Comparison of ENCODE assay signal across 10 mouse cellular contexts in genomic region chr15:92640212-92641082, GRCm38 (mm10).
DNase-seq lines count a peak whose midpoint lies in the region; ATAC-seq lines count a peak whose summit lies in the region.
"Had no signal": no experiment of that assay in that cellular context is flagged by ENCODE, and none has a peak within 500 bp of the region (broad histone marks: within the 10 kb centered on the region; RNA-seq: fewer than 3 reads in every experiment).

No protein-coding gene starts in this region.

- H3K4me2 ChIP-seq in heart, embryonic 11.5 days = no peak overlapping the region
- H3K4me2 ChIP-seq in neural tube, embryonic 11.5 days (ENCODE audit: low read depth) = no peak overlapping the region
- peak overlapping the region; percentile 40 for H3K4me2 ChIP-seq in hindbrain, embryonic 14.5 days (replicated peaks)
- H3K4me2 ChIP-seq in neural tube, embryonic 15.5 days = peak overlapping the region; percentile 33
- H3K4me2 ChIP-seq: heart, embryonic 15.5 days; lung, embryonic 15.5 days had no signal

- no peaks in the 10 kb centered on the region for H3K36me3 ChIP-seq in heart, embryonic 11.5 days (ENCODE audit: control insufficient read depth, insufficient read depth, low read length)
- H3K36me3 ChIP-seq in neural tube, embryonic 11.5 days (ENCODE audit: control insufficient read depth, insufficient read depth, low read length) = no peaks in the 10 kb centered on the region
- H3K36me3 ChIP-seq in hindbrain, embryonic 14.5 days (replicated peaks; ENCODE audit: control insufficient read depth, insufficient read depth) = no peaks in the 10 kb centered on the region
- no peaks in the 10 kb centered on the region for H3K36me3 ChIP-seq in neural tube, embryonic 15.5 days
- H3K36me3 ChIP-seq: heart, embryonic 15.5 days; lung, embryonic 15.5 days had no signal

- ATAC-seq in heart, embryonic 11.5 days (replicated peaks; ENCODE audit: insufficient number of reproducible peaks, low FRiP score, low TSS enrichment) = no peak
- ATAC-seq in neural tube, embryonic 11.5 days (ENCODE audit: insufficient read depth, low FRiP score, low TSS enrichment) = peak; percentile 78
- ATAC-seq in hindbrain, embryonic 14.5 days (ENCODE audit: low FRiP score) = peak; percentile 75; the same call in 1 of the 2 replicates
- peak; percentile 83 for ATAC-seq in neural tube, embryonic 15.5 days (ENCODE audit: low FRiP score)
- ATAC-seq in megakaryocyte-erythroid progenitor cell, adult 5-6 weeks (replicated peaks; ENCODE audit: low FRiP score, low TSS enrichment, poor library complexity, severe bottlenecking) = no peak

- H3K4me3 ChIP-seq in heart, embryonic 11.5 days (ENCODE audit: low read depth, low read length) = no peak overlapping the region
- H3K4me3 ChIP-seq in neural tube, embryonic 11.5 days (ENCODE audit: low read depth, low read length) = no peak overlapping the region
- no peak overlapping the region for H3K4me3 ChIP-seq in hindbrain, embryonic 14.5 days (replicated peaks; ENCODE audit: low read length)
- no peak overlapping the region for H3K4me3 ChIP-seq in neural tube, embryonic 15.5 days (replicated peaks)
- H3K4me3 ChIP-seq: heart, embryonic 15.5 days; lung, embryonic 15.5 days had no signal

- no peaks in the 10 kb centered on the region for H3K27me3 ChIP-seq in heart, embryonic 11.5 days (ENCODE audit: control insufficient read depth, insufficient read depth, low read length)
- H3K27me3 ChIP-seq in neural tube, embryonic 11.5 days (ENCODE audit: control insufficient read depth, insufficient read depth, low read length) = no peaks in the 10 kb centered on the region
- no peaks in the 10 kb centered on the region for H3K27me3 ChIP-seq in hindbrain, embryonic 14.5 days (ENCODE audit: control insufficient read depth, insufficient read depth, low read length)
- H3K27me3 ChIP-seq in neural tube, embryonic 15.5 days (replicated peaks) = no peaks in the 10 kb centered on the region
- H3K27me3 ChIP-seq: heart, embryonic 15.5 days; lung, embryonic 15.5 days had no signal

- H3K9ac ChIP-seq in heart, embryonic 11.5 days (ENCODE audit: low read depth, low read length) = no peak overlapping the region
- H3K9ac ChIP-seq in neural tube, embryonic 11.5 days (ENCODE audit: low read length) = no peak overlapping the region
- peak overlapping the region; percentile 17 for H3K9ac ChIP-seq in hindbrain, embryonic 14.5 days
- H3K9ac ChIP-seq in neural tube, embryonic 15.5 days (replicated peaks) = no peak overlapping the region
- H3K9ac ChIP-seq: heart, embryonic 15.5 days; lung, embryonic 15.5 days had no signal

- peak; percentile 94 for DNase-seq in heart, adult 11 months
- peak; percentile 41 for DNase-seq in neural tube, embryonic 11.5 days (ENCODE audit: low spot score)
- DNase-seq in neural tube, embryonic 10.5 days (ENCODE audit: extremely low spot score, low spot score) = no peak
- DNase-seq in hindbrain, embryonic 14.5 days (ENCODE audit: low spot score) = peak; percentile 65
- no peak for DNase-seq in testis, postnatal 14 days (ENCODE audit: low spot score)

- no peaks in the 10 kb centered on the region for H3K4me1 ChIP-seq in heart, embryonic 11.5 days (ENCODE audit: control insufficient read depth, insufficient read depth, low read length)
- H3K4me1 ChIP-seq in neural tube, embryonic 11.5 days (ENCODE audit: control insufficient read depth, insufficient read depth, low read length) = no peaks in the 10 kb centered on the region
- H3K4me1 ChIP-seq in hindbrain, embryonic 14.5 days (replicated peaks; ENCODE audit: control insufficient read depth, insufficient read depth, low read length) = peaks cover 16% of the 10 kb centered on the region
- H3K4me1 ChIP-seq in neural tube, embryonic 15.5 days = peaks cover 18% of the 10 kb centered on the region
- H3K4me1 ChIP-seq: heart, embryonic 15.5 days; lung, embryonic 15.5 days had no signal

- WGBS in heart, embryonic 11.5 days (ENCODE audit: insufficient replicate concordance) = 73% methylated on average over 18 of the region's 18 CpGs
- WGBS in neural tube, embryonic 11.5 days = 54% methylated on average over 18 of the region's 18 CpGs
- WGBS in hindbrain, embryonic 14.5 days = 33% methylated on average over 18 of the region's 18 CpGs
- WGBS in neural tube, embryonic 15.5 days = 12% methylated on average over 18 of the region's 18 CpGs

- H3K27ac ChIP-seq in heart, embryonic 11.5 days (ENCODE audit: low read depth, low read length) = no peak overlapping the region
- no peak overlapping the region for H3K27ac ChIP-seq in neural tube, embryonic 11.5 days (ENCODE audit: low read depth, low read length)
- H3K27ac ChIP-seq in hindbrain, embryonic 14.5 days = peak overlapping the region; percentile 69
- H3K27ac ChIP-seq in neural tube, embryonic 15.5 days (replicated peaks) = 0 out of 2 replicates have a peak overlapping the region, but pooled peaks have one; percentile 33
- H3K27ac ChIP-seq: heart, embryonic 15.5 days; lung, embryonic 15.5 days had no signal

- H3K9me3 ChIP-seq in heart, embryonic 11.5 days (replicated peaks; ENCODE audit: control insufficient read depth, low read length) = no peaks in the 10 kb centered on the region
- H3K9me3 ChIP-seq in neural tube, embryonic 11.5 days (ENCODE audit: control insufficient read depth, low read length) = no peaks in the 10 kb centered on the region
- no peaks in the 10 kb centered on the region for H3K9me3 ChIP-seq in hindbrain, embryonic 14.5 days (ENCODE audit: control insufficient read depth, low read length)
- H3K9me3 ChIP-seq in neural tube, embryonic 15.5 days (replicated peaks) = no peaks in the 10 kb centered on the region
- H3K9me3 ChIP-seq: heart, embryonic 15.5 days; lung, embryonic 15.5 days had no signal

Comparison
In these comparisons a context has a peak if more than half of its experiments do, and no peak if none do; other contexts are left out.
1. DNase-seq: peak in heart, adult 11 months (single experiment), neural tube, embryonic 11.5 days (single experiment) and hindbrain, embryonic 14.5 days (single experiment); none in neural tube, embryonic 10.5 days (single experiment) and testis, postnatal 14 days (single experiment).
2. H3K27ac ChIP-seq: peak in hindbrain, embryonic 14.5 days (single experiment) and neural tube, embryonic 15.5 days (single experiment); none in heart, embryonic 11.5 days (single experiment) and neural tube, embryonic 11.5 days (single experiment).
3. H3K4me2 ChIP-seq: peak in hindbrain, embryonic 14.5 days (single experiment) and neural tube, embryonic 15.5 days (single experiment); none in heart, embryonic 11.5 days (single experiment) and neural tube, embryonic 11.5 days (single experiment).
4. ATAC-seq: peak in neural tube, embryonic 11.5 days (single experiment), hindbrain, embryonic 14.5 days (single experiment) and neural tube, embryonic 15.5 days (single experiment); none in heart, embryonic 11.5 days (single experiment) and megakaryocyte-erythroid progenitor cell, adult 5-6 weeks (single experiment).